Mouse (Mus musculus) C2C12 (cell line): ENCODE results near the gene Zfp691.

Source experiments
- CEBPB ChIP-seq: IDR thresholded peaks from one replicate; pipeline ENCODE4 v1.6.1; 2011; ENCODE audit warnings: low read depth, mild to moderate bottlenecking, control low read depth, moderate library complexity
- CTCF ChIP-seq: IDR thresholded peaks from one replicate; pipeline ENCODE4 v1.5.1; 2011; ENCODE audit not compliant: control insufficient read depth, insufficient read depth, insufficient read length
- MAX ChIP-seq: IDR thresholded peaks from one replicate; pipeline ENCODE4 v1.6.1; 2011; ENCODE audit warnings: mild to moderate bottlenecking, control low read depth
- MYOG ChIP-seq: IDR thresholded peaks from one replicate; pipeline ENCODE4 v1.6.1; 2011; ENCODE audit not compliant: control insufficient read depth, insufficient read length; ENCODE audit errors: extremely low read depth
- USF1 ChIP-seq: IDR thresholded peaks from one replicate; pipeline ENCODE4 v1.6.1; 2011; ENCODE audit warnings: low read depth, mild to moderate bottlenecking, control low read depth, moderate library complexity

DNA sequence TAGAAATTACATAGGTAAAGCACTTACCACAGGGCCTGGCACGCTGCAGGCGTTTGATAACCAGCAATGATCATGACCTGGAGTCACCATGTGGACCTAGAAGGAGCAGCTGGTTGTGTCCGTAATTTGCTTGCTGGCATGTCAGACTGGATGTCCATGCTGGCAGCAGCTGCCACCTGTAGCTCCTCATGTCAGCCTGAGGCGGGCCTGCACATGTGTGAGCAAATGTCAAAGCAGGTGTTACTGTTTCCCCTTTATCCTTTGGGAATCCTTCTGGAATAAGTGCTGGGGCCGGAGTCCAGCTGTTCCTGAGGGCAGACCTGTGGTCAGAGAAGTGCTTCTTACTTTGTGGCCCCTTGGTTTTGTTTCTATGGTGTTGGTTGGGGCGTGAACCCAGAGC, 24.1 kb upstream of the Zfp691 start:
- TF ChIP-seq CTCF (no peak), CEBPB (no peak), MAX (no peak), USF1 (no peak), MYOG (no peak)
